Mouse (Mus musculus) cerebellum, adult 2 months (tissue): ENCODE data around the gene Psmb7.

Experiments
- CTCF ChIP-seq: fragments of 200-500 bp; IDR thresholded peaks from 2 replicates; pipeline ENCODE4 v1.5.1; 2011; ENCODE audit warnings: low read depth, mild to moderate bottlenecking, control low read depth, low read length, moderate library complexity, borderline replicate concordance; ENCODE audit not compliant: insufficient read depth
- POLR2A ChIP-seq: fragments of 200-500 bp; IDR thresholded peaks from 2 replicates; pipeline ENCODE4 v1.6.1; 2011; ENCODE audit warnings: low read length, control low read depth, borderline replicate concordance; ENCODE audit not compliant: insufficient read depth

GRCm38 (mm10) chr2:38621610-38622021, 22.3 kb downstream of the Psmb7 start:
- no peak for TF ChIP-seq POLR2A
- TF ChIP-seq CTCF, result peak; percentile 57; the same call in 1 of the 2 replicates
